Mouse (Mus musculus) right cerebral cortex, postnatal 36 days (tissue): ENCODE data around the gene Ttc39b.

Source experiments
- DNase-seq, 2 experiments: peaks; one replicate each; pipeline ENCODE4 v3.0.0; 2022; ENCODE audit warnings: low spot score in 2 of 2, mixed read lengths in 1 of 2

Ttc39b gene

GRCm38 (mm10) chr4:83323910-83324684 is at the start of gene Ttc39b:
TSS of gene Ttc39b (minus strand) at chr4:83324255.
- DNase-seq: peak; percentile 93 to 94

GRCm38 (mm10) chr4:83373381-83373780 is 49.3 kb upstream of the Ttc39b start:
- no peak for DNase-seq

- DNase-seq: no peak
Observed at GRCm38 (mm10) chr4:83357738-83358137, 33.7 kb upstream of the Ttc39b start.

GRCm38 (mm10) chr4:83354786-83355185 is 30.7 kb upstream of the Ttc39b start:
- DNase-seq: no peak

- DNase-seq: no peak
Observed at GRCm38 (mm10) chr4:83353949-83354348, 29.9 kb upstream of the Ttc39b start.

GRCm38 (mm10) chr4:83353276-83353675 is 29.2 kb upstream of the Ttc39b start:
- DNase-seq: no peak

- DNase-seq: peak; percentile 61 to 76
Observed at GRCm38 (mm10) chr4:83350719-83351118, 26.7 kb upstream of the Ttc39b start.

GRCm38 (mm10) chr4:83348970-83349369 is 24.9 kb upstream of the Ttc39b start:
- no peak for DNase-seq

- DNase-seq: no peak
Observed at GRCm38 (mm10) chr4:83343895-83344294, 19.8 kb upstream of the Ttc39b start.

GRCm38 (mm10) chr4:83343146-83343823 is 19.2 kb upstream of the Ttc39b start:
- peak in 1 of 2 experiments; percentile 10 for DNase-seq

- no peak for DNase-seq
Observed at GRCm38 (mm10) chr4:83342268-83342970, 18.4 kb upstream of the Ttc39b start.

- no peak for DNase-seq
Observed at GRCm38 (mm10) chr4:83339393-83339792, 15.3 kb upstream of the Ttc39b start.

GRCm38 (mm10) chr4:83337717-83338116 is 13.7 kb upstream of the Ttc39b start:
- no peak for DNase-seq

- no peak for DNase-seq
Observed at GRCm38 (mm10) chr4:83330369-83330768, 6.3 kb upstream of the Ttc39b start.

- DNase-seq: no peak
Observed at GRCm38 (mm10) chr4:83329615-83330014, 5.6 kb upstream of the Ttc39b start.

- DNase-seq: no peak
Observed at GRCm38 (mm10) chr4:83328026-83328945, 4.2 kb upstream of the Ttc39b start.

- no peak for DNase-seq
Observed at GRCm38 (mm10) chr4:83327526-83327925, 3.5 kb upstream of the Ttc39b start.

- no peak for DNase-seq
Observed at GRCm38 (mm10) chr4:83325366-83325765, 1.3 kb upstream of the Ttc39b start.

GRCm38 (mm10) chr4:83323201-83323903 is 703 bp downstream of the Ttc39b start:
- peak; percentile 30 to 32 for DNase-seq

- DNase-seq: no peak
Observed at GRCm38 (mm10) chr4:83319736-83320135, 4.3 kb downstream of the Ttc39b start.

- DNase-seq: no peak
Observed at GRCm38 (mm10) chr4:83318758-83319157, 5.3 kb downstream of the Ttc39b start.
